In the genomic region with DNA sequence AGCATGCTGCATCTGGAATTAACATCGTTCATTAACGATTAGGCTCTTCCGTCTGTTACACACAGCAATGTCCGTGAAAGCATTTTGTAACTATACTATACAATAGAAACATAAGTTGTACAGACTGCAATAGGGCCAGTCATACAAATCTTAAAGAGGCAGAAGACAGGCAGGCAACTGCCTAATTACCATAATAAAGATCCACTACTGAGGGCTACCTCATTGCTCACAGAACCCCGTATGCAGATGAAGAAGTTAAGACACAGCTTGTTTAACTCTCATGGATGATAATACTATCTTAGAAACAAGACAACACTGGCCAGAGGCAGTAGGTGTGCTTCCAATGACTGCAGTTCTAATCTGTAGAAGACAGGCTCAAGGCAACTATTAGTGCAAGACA, we compare ENCODE assay signal across 17 mouse cellular contexts.
A peak's percentile ranks its signal among the peaks of the same experiment; 100 is the strongest.
DNase-seq lines count a peak whose midpoint lies in the region; ATAC-seq lines count a peak whose summit lies in the region.
"Had no signal": no experiment of that assay in that cellular context is flagged by ENCODE, and none has a peak within 500 bp of the region (broad histone marks: within the 10 kb centered on the region; RNA-seq: fewer than 3 reads in every experiment).

No protein-coding gene starts in this region.

- H3K4me1 ChIP-seq in hindbrain, embryonic 12.5 days: 0 out of 2 replicates have a peak, but pooled peaks cover 8% of the 10 kb centered on the region
- peaks cover 7% of the 10 kb centered on the region; the same call in 1 of the 2 replicates for H3K4me1 ChIP-seq in midbrain, embryonic 15.5 days
- H3K4me1 ChIP-seq: liver, embryonic 15.5 days had no signal

- no peaks in the 10 kb centered on the region for H3K27me3 ChIP-seq in hindbrain, embryonic 12.5 days
- no peaks in the 10 kb centered on the region for H3K27me3 ChIP-seq in midbrain, embryonic 15.5 days (replicated peaks)
- H3K27me3 ChIP-seq: heart, embryonic 13.5 days; liver, embryonic 15.5 days; megakaryocyte, embryonic 14.5 days had no signal

- H3K36me3 ChIP-seq in hindbrain, embryonic 12.5 days: no peaks in the 10 kb centered on the region
- H3K36me3 ChIP-seq in midbrain, embryonic 15.5 days (replicated peaks): no peaks in the 10 kb centered on the region
- H3K36me3 ChIP-seq: limb, embryonic 12.5 days; liver, embryonic 15.5 days had no signal

- 51% methylated on average over 5 of the region's 5 CpGs for WGBS in hindbrain, embryonic 12.5 days
- 48% methylated on average over 5 of the region's 5 CpGs for WGBS in midbrain, embryonic 15.5 days

- peak; percentile 64 for DNase-seq in heart, adult 11 months
- no peak for DNase-seq in heart, adult 8-10 months (ENCODE audit: low spot score)
- DNase-seq in embryo, embryonic 11 days: no peak
- no peak for DNase-seq in gastrocnemius, adult 8-10 months (ENCODE audit: low spot score in 2 of 2)
- DNase-seq: adrenal gland, postnatal 14 days; heart, postnatal 36 days; right cerebral cortex, postnatal 4 days had no signal

- no peaks in the 10 kb centered on the region for H3K9me3 ChIP-seq in hindbrain, embryonic 12.5 days (replicated peaks)
- H3K9me3 ChIP-seq in midbrain, embryonic 15.5 days: no peaks in the 10 kb centered on the region
- H3K9me3 ChIP-seq: heart, embryonic 13.5 days; limb, embryonic 12.5 days; liver, embryonic 15.5 days; megakaryocyte, embryonic 14.5 days had no signal

- ATAC-seq in CD4-positive, CD25-positive, alpha-beta regulatory T cell, adult 4 months: peak; percentile 34
- ATAC-seq in hindbrain, embryonic 12.5 days (ENCODE audit: low FRiP score): peak; percentile 48; the same call in 1 of the 2 replicates
- peak; percentile 44; the same call in 1 of the 2 replicates for ATAC-seq in midbrain, embryonic 15.5 days (replicated peaks)
- ATAC-seq in monocyte, adult 5-6 weeks (replicated peaks; ENCODE audit: insufficient number of reproducible peaks, low FRiP score, low TSS enrichment, poor library complexity, severe bottlenecking): no peak
- ATAC-seq: intestine, embryonic 16.5 days had no signal

- H3K9ac ChIP-seq in hindbrain, embryonic 12.5 days: no peak overlapping the region
- no peak overlapping the region for H3K9ac ChIP-seq in midbrain, embryonic 15.5 days
- H3K9ac ChIP-seq: heart, embryonic 13.5 days; limb, embryonic 12.5 days; liver, embryonic 15.5 days had no signal

- H3K4me3 ChIP-seq in hindbrain, embryonic 12.5 days: no peak overlapping the region
- H3K4me3 ChIP-seq in midbrain, embryonic 15.5 days: no peak overlapping the region
- H3K4me3 ChIP-seq: erythroblast, embryonic 14.5 days; heart, embryonic 13.5 days; limb, embryonic 12.5 days; liver, embryonic 15.5 days; megakaryocyte, embryonic 14.5 days had no signal

- H3K27ac ChIP-seq in hindbrain, embryonic 12.5 days: no peak overlapping the region
- no peak overlapping the region for H3K27ac ChIP-seq in midbrain, embryonic 15.5 days
- H3K27ac ChIP-seq: heart, embryonic 13.5 days; limb, embryonic 12.5 days; liver, embryonic 15.5 days had no signal

- no peak overlapping the region for H3K4me2 ChIP-seq in hindbrain, embryonic 12.5 days (replicated peaks)
- no peak overlapping the region for H3K4me2 ChIP-seq in midbrain, embryonic 15.5 days
- H3K4me2 ChIP-seq: heart, embryonic 13.5 days; limb, embryonic 12.5 days; liver, embryonic 15.5 days had no signal
